Mouse (Mus musculus) hindbrain, embryonic 13.5 days (tissue): ENCODE data around the gene Cryba4. TPM values are rescaled to one million over a fixed set of nuclear protein-coding genes. Genes with fewer than 3 reads are reported as not detected.

Source experiments
- ATAC-seq: fragments of 200-750 bp; cut with Nextera tagmentation; 2 replicates; pipeline ENCODE4 v1.8.0; 2017; ENCODE audit warnings: moderate TSS enrichment; ENCODE audit not compliant: low FRiP score
- H3K27ac ChIP-seq: fragments of 300-500 bp; sonication (generic); 2 replicates; pipeline ENCODE4 v1.5.1; 2015; ENCODE audit warnings: inconsistent platforms, mild to moderate bottlenecking, moderate library complexity
- H3K27me3 ChIP-seq: fragments of 300-500 bp; sonication (generic); 2 replicates; pipeline ENCODE4 v1.6.1; 2015; ENCODE audit warnings: mild to moderate bottlenecking, inconsistent platforms
- H3K36me3 ChIP-seq: fragments of 300-500 bp; sonication (generic); 2 replicates; pipeline ENCODE4 v1.6.1; 2015; ENCODE audit warnings: mild to moderate bottlenecking, inconsistent platforms
- H3K4me1 ChIP-seq: fragments of 300-500 bp; sonication (generic); replicated peaks from 2 replicates; pipeline ENCODE4 v1.6.1; 2015; ENCODE audit warnings: inconsistent platforms
- H3K4me2 ChIP-seq: fragments of 300-500 bp; sonication (generic); 2 replicates; pipeline ENCODE4 v1.6.1; 2015; ENCODE audit warnings: inconsistent platforms, mild to moderate bottlenecking, moderate library complexity
- H3K4me3 ChIP-seq: fragments of 300-500 bp; sonication (generic); 2 replicates; pipeline ENCODE4 v1.5.1; 2015; ENCODE audit warnings: mild to moderate bottlenecking, inconsistent platforms
- H3K9ac ChIP-seq: fragments of 300-500 bp; sonication (generic); 2 replicates; pipeline ENCODE4 v1.6.1; 2015; ENCODE audit warnings: mild to moderate bottlenecking, inconsistent platforms
- H3K9me3 ChIP-seq: fragments of 300-500 bp; sonication (generic); 2 replicates; pipeline ENCODE4 v1.6.1; 2016; ENCODE audit warnings: inconsistent platforms
- WGBS: fragments of 180-500 bp; shearing (Covaris S2); methylation state at CpG from one replicate; pipeline ENCODE4 v1.1.7; 2015; 5-methylcytosine and 5-hydroxymethylcytosine counted together
- polyA plus RNA-seq: library from polyadenylated mRNA; unstranded; fragments of >200 nt; fragmentation: Nextera tagmentation; extraction: Ambion mirVana; gene quantifications from 2 replicates; pipeline ENCODE4 v1.2.1, GENCODE M21; 2015

The Cryba4 gene
- polyA plus RNA-seq, 1 experiment from 2014 or later: 3.3 TPM

DNA sequence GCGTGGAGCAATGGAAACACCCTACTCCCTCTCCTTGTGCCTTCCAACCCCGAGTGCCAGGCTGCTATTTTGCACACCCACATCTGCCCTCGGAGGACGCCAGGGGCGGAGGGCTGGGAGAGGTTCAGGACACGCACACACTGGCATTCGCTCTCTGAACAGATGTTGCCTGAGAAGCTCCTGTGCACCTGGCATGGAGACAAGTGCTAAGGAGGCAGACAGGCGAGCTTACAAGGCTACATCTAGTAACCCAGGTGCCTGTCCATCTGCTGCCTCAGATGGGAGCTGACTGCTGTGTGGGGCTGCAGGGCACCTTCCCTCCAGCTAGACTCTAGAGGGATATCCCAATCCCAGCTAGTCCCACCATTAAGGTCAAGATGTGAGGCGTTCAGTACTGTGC, 4.1 kb upstream of the Cryba4 start:
- 77% methylated on average over 9 of the region's 9 CpGs for WGBS
- ATAC-seq: no peak
- no peak overlapping the region for H3K4me3 ChIP-seq

DNA sequence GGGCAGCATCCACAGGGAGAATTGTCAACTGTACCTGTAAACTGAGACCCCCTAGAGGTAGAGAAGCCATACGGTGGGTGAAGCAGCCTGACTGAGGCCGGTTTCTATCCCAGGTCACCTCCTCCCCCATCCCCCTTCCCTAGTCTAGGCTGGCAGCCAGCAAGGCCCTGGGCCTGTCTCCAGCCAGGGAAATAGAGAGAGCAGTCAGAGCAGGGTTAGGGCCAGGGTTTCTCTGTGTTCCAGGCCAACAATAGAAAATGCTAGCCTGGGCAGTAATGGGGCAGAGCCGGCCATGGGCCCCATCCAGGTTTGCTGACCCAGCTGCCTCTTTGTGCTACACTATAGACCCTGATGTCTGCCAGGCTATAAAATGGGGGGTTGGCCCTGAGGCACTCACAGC, 3.1 kb upstream of the Cryba4 start, which contains the start of gene Crybb1:
Gene Crybb1, plus strand, starts transcription at position 390 of the 400 bp plus-strand sequence.
- H3K4me3 ChIP-seq: no peak within 1 kb of the TSS
- H3K4me1 ChIP-seq: peaks cover 31% of the 10 kb centered on the region
- H3K9me3 ChIP-seq: no peaks in the 10 kb centered on the region
- peaks cover 3% of the 10 kb centered on the region; the same call in 1 of the 2 replicates for H3K27me3 ChIP-seq
- WGBS: 59% methylated on average over 3 of the region's 3 CpGs
- no peaks in the 10 kb centered on the region for H3K36me3 ChIP-seq
- ATAC-seq: no peak
- H3K9ac ChIP-seq: no peak within 1 kb of the TSS
- no peak within 1 kb of the TSS for H3K4me2 ChIP-seq
- H3K27ac ChIP-seq: no peak within 1 kb of the TSS

More for the DNA sequence above, 4.1 kb upstream of the Cryba4 start:
- no peaks in the 10 kb centered on the region for H3K36me3 ChIP-seq
- peaks cover 31% of the 10 kb centered on the region for H3K4me1 ChIP-seq
- no peak overlapping the region for H3K27ac ChIP-seq
- no peak overlapping the region for H3K4me2 ChIP-seq
- H3K9me3 ChIP-seq: no peaks in the 10 kb centered on the region
- H3K27me3 ChIP-seq: peaks cover 7% of the 10 kb centered on the region; the same call in 1 of the 2 replicates
- H3K9ac ChIP-seq: no peak overlapping the region

DNA sequence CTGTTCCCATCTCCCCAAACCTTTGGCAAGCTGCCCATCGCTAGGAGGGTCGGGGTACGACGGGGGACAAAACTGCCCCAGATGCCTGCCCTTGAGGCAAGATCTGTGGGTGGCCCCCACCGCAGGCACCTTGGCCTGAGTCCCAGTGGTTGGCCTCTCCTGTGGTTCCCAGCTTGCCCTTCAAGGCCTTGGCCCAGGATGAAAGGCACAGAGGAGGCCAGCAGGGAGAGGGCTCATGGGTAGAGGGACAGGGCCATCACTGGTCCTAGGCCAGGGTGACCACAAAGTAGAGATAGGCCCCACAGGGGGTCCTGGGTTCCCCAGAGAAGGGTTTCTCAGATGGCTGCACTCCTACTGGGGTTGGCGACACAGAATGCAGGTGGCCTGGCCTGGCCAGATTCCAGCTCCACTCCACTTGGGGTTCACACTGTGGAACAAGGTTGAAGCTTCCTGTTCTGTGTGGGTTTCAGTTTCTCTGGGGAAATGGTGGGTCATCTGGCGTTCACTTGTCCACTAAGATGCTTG, 2.0 kb upstream of the Cryba4 start:
- ATAC-seq: 0 out of 2 replicates have a peak, but pooled peaks have one; percentile 22
- 73% methylated on average over 7 of the region's 7 CpGs for WGBS
- H3K27me3 ChIP-seq: no peaks in the 10 kb centered on the region
- H3K4me2 ChIP-seq: no peak overlapping the region
- H3K9me3 ChIP-seq: no peaks in the 10 kb centered on the region
- H3K36me3 ChIP-seq: no peaks in the 10 kb centered on the region
- H3K9ac ChIP-seq: no peak overlapping the region
- H3K27ac ChIP-seq: no peak overlapping the region
- H3K4me1 ChIP-seq: peaks cover 31% of the 10 kb centered on the region
- no peak overlapping the region for H3K4me3 ChIP-seq

DNA sequence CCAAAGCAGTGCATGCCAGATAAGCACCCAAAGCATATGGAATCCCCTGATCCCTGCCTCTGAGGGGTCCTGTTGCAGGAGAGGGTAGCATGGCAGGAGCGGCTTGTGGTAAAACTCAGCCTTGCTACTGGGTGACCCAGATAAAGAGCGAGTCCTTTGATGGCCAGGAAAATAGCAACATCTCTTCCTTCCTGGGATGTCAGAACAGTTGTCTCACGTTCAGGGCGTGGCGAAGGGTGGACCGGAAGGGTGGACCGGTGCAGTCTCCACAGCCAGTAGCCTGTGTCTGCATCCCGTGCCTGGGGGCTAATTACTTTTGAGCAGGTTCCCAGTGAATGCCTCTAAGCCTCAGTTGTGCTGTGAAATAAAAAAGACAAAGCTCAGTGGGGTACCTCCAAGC, 851 bp upstream of the Cryba4 start:
- Histone ChIP-seq H3K4me1 (peaks cover 31% of the 10 kb centered on the region), H3K4me3 (no peak overlapping the region), H3K4me2 (no peak overlapping the region), H3K9me3 (no peaks in the 10 kb centered on the region), H3K27ac (no peak overlapping the region), H3K36me3 (no peaks in the 10 kb centered on the region), H3K9ac (no peak overlapping the region), H3K27me3 (no peaks in the 10 kb centered on the region)
- WGBS: 38% methylated on average over 8 of the region's 8 CpGs
- no peak for ATAC-seq

DNA sequence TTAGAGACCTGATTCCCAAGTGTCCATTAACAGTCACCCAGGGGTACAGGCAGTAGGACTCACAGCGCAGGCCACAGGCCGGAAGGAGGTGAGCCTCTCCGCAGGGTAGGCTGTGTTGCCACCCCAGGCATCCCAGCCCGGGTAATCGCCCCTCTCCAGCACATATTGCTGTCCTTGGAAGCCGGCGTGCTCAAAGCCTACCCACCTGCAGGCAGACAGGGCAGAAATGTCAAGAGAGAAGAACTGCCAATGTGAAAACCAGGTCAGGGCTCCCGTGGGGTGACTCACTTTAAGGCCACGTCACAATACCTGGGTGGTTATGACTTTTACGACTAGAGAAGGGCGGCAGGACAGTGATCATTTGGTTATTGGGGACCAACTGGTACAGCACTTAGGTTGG, 3.2 kb downstream of the Cryba4 start:
- Histone ChIP-seq H3K4me2 (no peak overlapping the region), H3K27ac (no peak overlapping the region), H3K27me3 (0 out of 2 replicates have a peak, but pooled peaks cover 7% of the 10 kb centered on the region), H3K9me3 (no peaks in the 10 kb centered on the region), H3K4me1 (peaks cover 4% of the 10 kb centered on the region), H3K36me3 (no peaks in the 10 kb centered on the region), H3K4me3 (no peak overlapping the region), H3K9ac (no peak overlapping the region)
- ATAC-seq: no peak
- 86% methylated on average over 11 of the region's 11 CpGs for WGBS

DNA sequence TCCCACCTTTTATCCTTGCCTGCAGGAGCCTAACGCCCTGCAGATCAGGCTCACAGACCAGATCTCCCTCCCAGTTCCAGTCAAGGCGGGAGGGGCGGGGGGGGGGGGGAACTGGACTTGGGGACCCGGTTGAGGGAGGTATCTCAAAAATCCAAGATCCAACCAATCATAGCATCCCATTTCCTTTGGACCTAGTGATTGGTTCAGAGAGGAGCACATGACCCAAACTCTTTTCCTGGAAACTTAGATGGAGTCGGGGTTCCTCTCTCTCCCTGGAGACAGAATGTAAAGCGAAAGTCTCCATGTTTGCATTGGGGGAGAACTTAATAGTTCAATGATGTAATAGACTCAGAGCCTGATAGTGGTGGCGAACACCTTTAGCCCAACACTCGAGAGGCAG, 4.9 kb downstream of the Cryba4 start:
- Histone ChIP-seq H3K4me1 (peaks cover 1% of the 10 kb centered on the region; the same call in 1 of the 2 replicates), H3K9me3 (no peaks in the 10 kb centered on the region), H3K36me3 (no peaks in the 10 kb centered on the region), H3K4me3 (no peak overlapping the region), H3K27ac (no peak overlapping the region), H3K4me2 (no peak overlapping the region), H3K27me3 (0 out of 2 replicates have a peak, but pooled peaks cover 7% of the 10 kb centered on the region), H3K9ac (no peak overlapping the region)
- WGBS: 46% methylated on average over 8 of the region's 8 CpGs
- ATAC-seq: no peak

DNA sequence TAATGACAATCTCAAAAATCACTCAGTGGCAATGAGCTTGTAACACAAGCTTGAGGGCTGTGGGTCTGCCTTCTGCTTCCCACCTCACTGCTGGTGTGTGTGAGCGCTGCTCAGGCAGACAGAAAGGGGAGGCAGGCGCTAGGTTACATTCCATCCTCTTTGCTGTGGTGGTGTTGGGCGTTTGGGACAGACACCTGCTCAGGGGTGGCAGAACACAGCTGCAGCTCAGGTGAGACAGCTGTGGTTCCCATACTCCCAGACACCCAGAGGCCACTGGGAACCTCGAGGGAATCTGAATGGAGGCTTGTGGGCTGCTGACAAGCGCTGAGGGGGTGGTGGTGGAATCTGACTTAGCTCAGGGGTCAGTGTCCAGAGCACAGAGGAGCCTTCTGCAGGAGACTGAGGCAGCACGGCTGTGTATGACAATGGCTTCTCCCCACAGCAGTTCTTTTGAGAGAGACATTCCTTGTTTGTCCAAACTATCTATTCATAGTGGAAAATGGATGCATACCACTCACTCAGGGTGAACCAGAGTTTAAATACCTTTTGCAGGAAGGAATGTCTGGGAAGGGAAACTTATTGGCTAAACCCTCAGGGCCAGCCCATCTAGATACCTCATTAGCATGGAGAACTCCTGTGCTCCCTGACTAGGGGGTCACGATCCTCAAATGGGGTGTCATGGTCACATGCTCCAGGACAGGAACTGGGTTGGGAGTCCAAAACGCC, 7.3 kb downstream of the Cryba4 start:
- Histone ChIP-seq H3K4me2 (no peak overlapping the region), H3K27ac (no peak overlapping the region), H3K4me3 (no peak overlapping the region), H3K4me1 (peaks cover 9% of the 10 kb centered on the region; the same call in 1 of the 2 replicates), H3K9me3 (no peaks in the 10 kb centered on the region), H3K36me3 (no peaks in the 10 kb centered on the region), H3K27me3 (0 out of 2 replicates have a peak, but pooled peaks cover 7% of the 10 kb centered on the region), H3K9ac (no peak overlapping the region)
- no peak for ATAC-seq
- 49% methylated on average over 8 of the region's 8 CpGs for WGBS

DNA sequence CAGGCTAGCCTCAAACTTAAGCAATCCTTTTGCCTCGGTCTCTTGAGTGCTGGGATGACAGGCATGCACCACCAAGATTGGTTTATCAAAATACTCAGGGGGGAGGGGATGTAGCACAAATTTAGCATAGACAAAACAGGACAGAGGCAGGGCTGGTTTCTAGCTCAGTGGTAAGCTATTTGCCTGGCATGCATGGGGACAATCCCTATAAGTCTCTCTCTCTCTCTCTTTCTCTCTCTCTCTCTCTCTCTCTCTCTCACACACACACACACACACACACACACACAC, 8.1 kb downstream of the Cryba4 start:
- 0 out of 2 replicates have a peak, but pooled peaks cover 7% of the 10 kb centered on the region for H3K27me3 ChIP-seq
- H3K9ac ChIP-seq: no peak overlapping the region
- WGBS: 75% methylated on average over 1 of the region's 1 CpGs
- H3K4me3 ChIP-seq: no peak overlapping the region
- H3K4me2 ChIP-seq: no peak overlapping the region
- H3K36me3 ChIP-seq: no peaks in the 10 kb centered on the region
- H3K9me3 ChIP-seq: no peaks in the 10 kb centered on the region
- H3K27ac ChIP-seq: no peak overlapping the region
- peaks cover 14% of the 10 kb centered on the region for H3K4me1 ChIP-seq
- no peak for ATAC-seq

DNA sequence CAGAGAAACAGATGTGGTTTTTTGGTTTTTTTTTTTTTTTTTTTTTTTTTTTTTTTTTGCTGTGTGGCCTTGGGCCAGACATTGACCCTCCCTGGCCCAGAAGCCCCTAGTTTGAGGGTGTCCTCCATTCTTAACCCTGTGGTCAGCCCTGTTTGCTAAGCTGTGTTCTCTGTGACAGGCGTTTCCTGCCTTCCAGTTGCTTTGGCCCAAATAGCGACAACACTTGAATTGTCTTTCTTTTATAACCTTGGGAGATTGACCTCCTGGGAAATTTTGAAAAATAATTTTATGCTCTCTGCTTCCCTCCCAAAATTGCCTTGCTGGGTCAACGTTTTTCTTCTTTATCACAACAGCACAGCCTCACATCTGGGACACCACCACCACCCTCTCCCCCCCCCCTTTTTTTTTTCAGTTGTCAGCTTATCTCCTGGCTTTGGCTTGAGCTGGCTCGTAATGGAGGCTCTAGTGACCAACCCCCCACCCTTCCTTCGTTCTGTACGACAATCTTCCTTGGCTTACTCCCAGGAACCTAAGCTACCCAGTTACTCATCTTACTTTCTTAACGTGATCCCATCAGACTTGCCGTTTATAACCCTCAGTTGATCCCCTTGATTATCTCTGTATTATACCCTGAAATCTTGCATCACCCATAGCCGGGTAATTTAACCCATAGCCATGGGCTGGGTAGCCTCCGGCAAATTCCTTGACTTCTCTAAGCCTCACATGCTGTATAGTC, 8.6 kb downstream of the Cryba4 start:
- Histone ChIP-seq H3K9me3 (no peaks in the 10 kb centered on the region), H3K36me3 (no peaks in the 10 kb centered on the region), H3K9ac (no peak overlapping the region), H3K27me3 (0 out of 2 replicates have a peak, but pooled peaks cover 7% of the 10 kb centered on the region), H3K4me2 (no peak overlapping the region), H3K4me1 (peaks cover 19% of the 10 kb centered on the region), H3K27ac (no peak overlapping the region), H3K4me3 (no peak overlapping the region)
- 71% methylated on average over 10 of the region's 10 CpGs for WGBS
- no peak for ATAC-seq

DNA sequence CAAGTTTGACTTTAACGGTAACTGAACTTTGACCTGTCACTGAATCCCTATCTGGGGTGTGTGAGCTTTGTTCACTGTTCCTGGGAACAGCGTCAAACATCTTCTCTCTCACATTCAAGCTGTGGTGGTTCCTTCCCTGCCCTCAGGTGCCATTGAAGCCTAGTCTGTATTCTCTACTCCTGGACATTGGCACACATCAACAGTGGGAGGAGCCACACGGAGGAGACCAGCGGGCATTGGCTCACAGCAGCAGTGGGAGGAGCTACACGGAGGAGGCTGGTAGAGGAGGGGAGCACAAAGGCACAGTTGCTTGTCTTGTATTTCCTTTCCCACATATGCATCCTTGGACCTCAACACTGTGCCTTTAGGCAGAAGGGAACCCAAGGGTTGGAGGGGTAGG, 9.3 kb downstream of the Cryba4 start:
- 54% methylated on average over 5 of the region's 5 CpGs for WGBS
- no peak overlapping the region for H3K4me2 ChIP-seq
- H3K27ac ChIP-seq: no peak overlapping the region
- H3K9ac ChIP-seq: no peak overlapping the region
- H3K9me3 ChIP-seq: no peaks in the 10 kb centered on the region
- no peaks in the 10 kb centered on the region for H3K36me3 ChIP-seq
- no peak for ATAC-seq
- H3K4me3 ChIP-seq: no peak overlapping the region
- peaks cover 25% of the 10 kb centered on the region for H3K4me1 ChIP-seq
- 0 out of 2 replicates have a peak, but pooled peaks cover 7% of the 10 kb centered on the region for H3K27me3 ChIP-seq

DNA sequence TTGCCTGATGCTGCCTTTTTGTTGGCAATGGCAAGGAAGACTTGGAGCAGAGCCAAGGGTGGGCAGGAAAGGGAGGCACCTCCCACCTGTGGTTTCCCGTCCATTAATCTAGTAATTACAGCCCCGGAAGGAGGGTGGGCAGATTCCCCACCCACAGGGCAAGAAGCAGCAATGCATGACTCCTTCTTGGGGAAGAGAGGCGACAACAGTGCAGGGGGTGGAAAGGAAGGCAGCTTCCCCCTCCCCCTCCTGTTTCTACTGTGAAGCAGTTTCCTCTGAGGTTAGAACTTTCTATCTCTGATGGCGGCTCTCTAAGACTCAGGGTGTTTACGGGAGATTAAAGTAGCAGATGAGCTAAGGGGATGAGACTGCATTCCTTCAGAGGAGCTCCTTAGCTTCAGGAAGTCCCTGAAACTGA, 9.9 kb downstream of the Cryba4 start:
- 0 out of 2 replicates have a peak, but pooled peaks cover 7% of the 10 kb centered on the region for H3K27me3 ChIP-seq
- H3K9ac ChIP-seq: no peak overlapping the region
- H3K4me1 ChIP-seq: peaks cover 32% of the 10 kb centered on the region
- H3K27ac ChIP-seq: no peak overlapping the region
- no peaks in the 10 kb centered on the region for H3K9me3 ChIP-seq
- no peak overlapping the region for H3K4me2 ChIP-seq
- H3K4me3 ChIP-seq: no peak overlapping the region
- WGBS: 52% methylated on average over 5 of the region's 5 CpGs
- no peaks in the 10 kb centered on the region for H3K36me3 ChIP-seq
- no peak for ATAC-seq

DNA sequence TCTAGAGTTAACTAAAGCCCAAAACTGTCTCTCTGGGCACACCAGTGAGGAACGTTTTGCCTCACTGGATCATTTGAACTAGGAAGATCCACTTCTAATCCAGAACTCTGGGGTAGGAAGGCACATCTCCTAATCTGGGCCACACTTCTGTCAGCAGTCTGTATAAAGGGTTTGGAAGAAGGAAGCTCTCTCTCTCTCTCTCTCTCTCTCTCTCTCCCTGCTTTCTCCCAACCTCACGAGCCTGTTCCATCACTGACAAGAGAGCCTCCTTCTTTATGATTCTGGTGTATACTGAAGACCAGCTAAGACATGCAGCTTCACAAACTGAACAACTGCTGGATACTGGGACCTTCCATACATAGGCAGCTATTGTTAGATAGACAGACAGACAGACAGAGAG, 10.5 kb downstream of the Cryba4 start:
- no peak overlapping the region for H3K4me3 ChIP-seq
- H3K4me1 ChIP-seq: peaks cover 37% of the 10 kb centered on the region
- no peak for ATAC-seq
- H3K36me3 ChIP-seq: no peaks in the 10 kb centered on the region
- H3K9me3 ChIP-seq: no peaks in the 10 kb centered on the region
- 0 out of 2 replicates have a peak, but pooled peaks cover 7% of the 10 kb centered on the region for H3K27me3 ChIP-seq
- 67% methylated on average over 2 of the region's 2 CpGs for whole genome bisulfite sequencing
- no peak overlapping the region for H3K4me2 ChIP-seq
- 0 out of 2 replicates have a peak overlapping the region, but pooled peaks have one; percentile 8 for H3K27ac ChIP-seq
- no peak overlapping the region for H3K9ac ChIP-seq
